Mouse (Mus musculus): Measurements from ENCODE around the gene Wdr46.
A peak's percentile ranks its signal among the peaks of the same experiment; 100 is the strongest.
"Not testable (repeated sequence)": the region's sequence is repeated elsewhere in the genome, so short reads cannot be mapped to it uniquely, and the experiment has no call there.

The Wdr46 gene

GRCm38 (mm10) chr17:33940206-33940805 lies at the start of gene Wdr46, which contains the start of gene Pfdn6:
TSS of gene Wdr46 (plus strand) at chr17:33940660.
TSS of gene Pfdn6 (minus strand) at chr17:33940343.
- DNase-seq (ENCODE audit: low spot score), result peak; percentile 87

- DNase-seq (ENCODE audit: low spot score), result no peak
These were observed 49.1 kb upstream of the Wdr46 start for GRCm38 (mm10) chr17:33891357-33891756.

- DNase-seq (ENCODE audit: low spot score), result not testable (repeated sequence)
These were observed 48.6 kb upstream of the Wdr46 start for GRCm38 (mm10) chr17:33891892-33892291.

GRCm38 (mm10) chr17:33892429-33892828 lies 48.0 kb upstream of the Wdr46 start:
- DNase-seq (ENCODE audit: low spot score), result no peak

GRCm38 (mm10) chr17:33893011-33893410 lies 47.4 kb upstream of the Wdr46 start:
- not testable (repeated sequence) for DNase-seq (ENCODE audit: low spot score)

GRCm38 (mm10) chr17:33897114-33897794 lies 43.2 kb upstream of the Wdr46 start:
- DNase-seq (ENCODE audit: low spot score), result no peak

GRCm38 (mm10) chr17:33898193-33898592 lies 42.3 kb upstream of the Wdr46 start:
- DNase-seq (ENCODE audit: low spot score), result not testable (repeated sequence)

GRCm38 (mm10) chr17:33899642-33900041 lies 40.8 kb upstream of the Wdr46 start:
- no peak for DNase-seq (ENCODE audit: low spot score)

- DNase-seq (ENCODE audit: low spot score), result no peak
These were observed 40.0 kb upstream of the Wdr46 start for GRCm38 (mm10) chr17:33900281-33900988.

GRCm38 (mm10) chr17:33900989-33901314 lies 39.5 kb upstream of the Wdr46 start:
- no peak for DNase-seq (ENCODE audit: low spot score)

- no peak for DNase-seq (ENCODE audit: low spot score)
These were observed 38.8 kb upstream of the Wdr46 start for GRCm38 (mm10) chr17:33901653-33902052.

GRCm38 (mm10) chr17:33902079-33902478 lies 38.4 kb upstream of the Wdr46 start:
- no peak for DNase-seq (ENCODE audit: low spot score)

- DNase-seq (ENCODE audit: low spot score), result no peak
These were observed 38.0 kb upstream of the Wdr46 start for GRCm38 (mm10) chr17:33902491-33902890.

GRCm38 (mm10) chr17:33903911-33904651 lies 36.4 kb upstream of the Wdr46 start:
- not testable (repeated sequence) for DNase-seq (ENCODE audit: low spot score)

- not testable (repeated sequence) for DNase-seq (ENCODE audit: low spot score)
These were observed 35.6 kb upstream of the Wdr46 start, which contains the start of gene Platr17 for GRCm38 (mm10) chr17:33904835-33905234. TSS of gene Platr17 (plus strand) at chr17:33905135.

GRCm38 (mm10) chr17:33908331-33909076 lies 32.0 kb upstream of the Wdr46 start:
- DNase-seq (ENCODE audit: low spot score), result peak; percentile 47

GRCm38 (mm10) chr17:33909077-33909868 lies 31.2 kb upstream of the Wdr46 start, which contains the start of gene Daxx:
TSS of gene Daxx (plus strand) at chr17:33909414.
- peak; percentile 99 for DNase-seq (ENCODE audit: low spot score)

- DNase-seq (ENCODE audit: low spot score), result peak; percentile 59
These were observed 30.6 kb upstream of the Wdr46 start for GRCm38 (mm10) chr17:33909869-33910250.

- DNase-seq (ENCODE audit: low spot score), result no peak
These were observed 30.0 kb upstream of the Wdr46 start for GRCm38 (mm10) chr17:33910346-33911051.
